Mouse (Mus musculus): ENCODE measurements around the gene Iqub. TPM values are rescaled to one million over a fixed set of nuclear protein-coding genes. Genes with fewer than 3 reads are reported as not detected.
A peak's percentile ranks its signal among the peaks of the same experiment; 100 is the strongest.

Gene Iqub
- total RNA-seq, 4 experiments from 2014 or later: 0.37 to 0.81 (median 0.57) TPM

GRCm38 (mm10) chr6:24470571-24471132 is 44.2 kb downstream of the Iqub start:
- DNase-seq (ENCODE audit: low spot score): no peak

GRCm38 (mm10) chr6:24470135-24470534 is 44.7 kb downstream of the Iqub start:
- DNase-seq (ENCODE audit: low spot score): no peak

DNA sequence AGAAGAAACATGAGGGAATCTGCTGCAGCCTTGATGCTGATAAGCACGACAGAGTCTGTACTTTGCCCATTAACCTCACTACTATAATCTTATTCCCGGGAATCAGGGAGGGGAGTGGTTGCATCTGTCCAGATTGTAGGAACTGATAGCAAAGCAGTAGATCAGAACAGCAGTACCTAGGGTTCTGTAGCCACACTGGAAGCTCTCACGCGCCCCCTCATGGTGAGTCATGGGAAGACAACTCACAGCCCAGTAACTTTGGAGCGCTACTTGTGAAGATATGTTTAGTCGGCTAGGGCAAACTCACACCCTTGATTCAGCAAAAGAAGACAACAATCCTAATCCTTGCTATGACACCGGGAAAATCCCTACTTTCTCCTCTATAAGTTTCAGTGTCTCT is 58.8 kb downstream of the Iqub start:
- DNase-seq (ENCODE audit: low spot score): peak; percentile 4

- no peak for DNase-seq (ENCODE audit: low spot score)
Observed at GRCm38 (mm10) chr6:24451026-24451821, 63.6 kb downstream of the Iqub start.

DNA sequence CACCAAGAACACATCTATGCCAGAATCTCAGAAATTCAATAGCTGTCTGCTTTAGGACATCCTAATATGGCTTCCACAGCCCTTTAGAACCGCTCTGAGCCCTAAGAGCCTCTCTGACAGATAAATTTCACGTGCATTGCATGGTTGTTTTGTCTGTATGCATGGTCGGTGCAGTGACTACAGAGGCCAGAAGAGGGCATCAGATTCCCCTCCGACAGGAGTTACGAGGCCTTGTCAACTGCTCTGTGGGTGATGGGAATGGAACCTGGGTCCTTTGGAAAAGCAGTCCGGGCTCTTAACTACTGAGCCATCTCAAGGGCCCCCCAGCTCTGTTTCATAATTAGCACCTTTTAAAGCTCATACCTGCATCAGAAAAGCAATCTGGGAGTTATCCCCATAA is 64.6 kb downstream of the Iqub start:
- DNase-seq (ENCODE audit: low spot score): no peak

- no peak for DNase-seq (ENCODE audit: low spot score)
Observed at GRCm38 (mm10) chr6:24416056-24416455, 98.8 kb downstream of the Iqub start.

GRCm38 (mm10) chr6:24415500-24415899 is 99.4 kb downstream of the Iqub start:
- DNase-seq (ENCODE audit: low spot score): no peak

DNA sequence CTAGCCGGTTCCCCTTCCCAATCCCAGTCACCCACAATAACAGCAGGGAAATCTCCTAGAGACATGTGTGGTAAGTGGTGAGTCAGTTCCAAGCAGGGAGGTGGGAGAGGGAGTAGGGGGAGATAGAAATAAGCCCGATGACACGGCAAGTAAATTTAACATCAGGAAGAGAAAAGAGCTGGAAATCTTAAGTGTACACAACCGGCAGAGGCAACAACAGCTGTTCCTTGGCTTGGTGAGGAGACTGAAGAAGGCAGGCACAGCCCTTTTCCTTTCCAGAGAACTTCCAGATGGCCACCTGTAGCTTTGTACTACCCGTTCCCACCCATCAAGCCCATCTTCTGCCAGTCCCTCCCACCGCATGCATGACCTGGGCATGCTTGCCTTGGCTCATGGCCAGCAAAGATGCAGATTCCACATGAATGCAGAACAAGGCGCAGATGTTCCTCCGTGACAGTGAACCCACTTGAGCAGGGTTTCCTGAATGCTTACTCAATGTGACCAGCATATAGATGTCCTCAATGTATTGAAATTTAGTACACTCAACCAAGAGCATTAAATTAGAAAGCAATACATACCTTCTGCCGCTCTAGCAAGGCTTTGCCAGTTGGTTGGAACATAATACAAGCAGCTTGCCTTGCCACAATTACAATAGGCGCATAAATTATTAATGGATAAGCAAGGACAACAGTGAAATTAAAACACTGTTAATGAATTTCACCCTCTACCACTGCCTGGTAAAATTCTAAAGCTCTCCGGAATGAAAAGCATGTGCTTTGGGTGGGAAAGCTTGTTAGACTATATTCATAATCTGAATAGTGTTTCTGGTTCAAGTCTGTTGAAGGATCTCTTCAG is 106.1 kb downstream of the Iqub start:
- DNase-seq (ENCODE audit: low spot score): no peak

DNA sequence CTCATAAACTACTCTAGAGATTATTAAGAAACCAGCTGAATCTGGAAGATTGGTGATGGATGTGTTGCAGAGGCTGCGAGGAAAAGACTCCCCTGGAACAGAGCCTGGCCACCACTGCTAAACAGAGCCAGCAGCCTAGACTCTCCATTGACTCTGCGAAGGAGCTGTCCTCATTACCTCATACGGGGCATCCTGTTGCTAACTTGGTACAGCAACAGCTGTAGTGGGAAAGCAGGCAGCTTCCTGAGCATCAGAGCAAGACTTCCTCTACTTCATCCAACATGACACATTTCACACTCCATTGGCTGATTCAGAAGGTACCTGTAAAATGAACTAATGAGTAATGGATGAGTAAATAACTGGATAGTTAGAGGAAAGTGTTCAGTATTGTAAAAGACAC is 107.1 kb downstream of the Iqub start:
- no peak for DNase-seq (ENCODE audit: low spot score)

GRCm38 (mm10) chr6:24397237-24397647 is 117.6 kb downstream of the Iqub start:
- no peak for DNase-seq (ENCODE audit: low spot score)

Other genes starting within 250 kb of the Iqub start
- gene Ndufa5, start 12.9 kb upstream of the Iqub start, total RNA-seq (2022): 1,000 to 10,000 TPM; 1,425 to 1,947 (median 1,659) TPM
- 10 to 100 TPM; 54.3 to 71.9 (median 65.6) TPM for gene Asb15, start 13.1 kb upstream of the Iqub start, total RNA-seq (2022)
- gene Lmod2, start 82.7 kb upstream of the Iqub start, total RNA-seq (2022): 100 to 1,000 TPM; 758 to 914 (median 862) TPM
- 10 to 100 TPM; 23.5 to 27.0 (median 25.3) TPM for gene Wasl, start 149.9 kb upstream of the Iqub start, total RNA-seq (2022)
- gene Hyal6, start 218.2 kb upstream of the Iqub start, total RNA-seq (2022): not detected
- not detected for gene Hyal4, start 233.3 kb upstream of the Iqub start, total RNA-seq (2022)